Mouse (Mus musculus): ENCODE results near the gene Kcnj10. TPM values are rescaled to one million over a fixed set of nuclear protein-coding genes. Genes with fewer than 3 reads are reported as not detected.
A peak's percentile ranks its signal among the peaks of the same experiment; 100 is the strongest.

Gene Kcnj10
- polyA plus RNA-seq, 1 experiment from 2014 or later: 2.5 TPM

DNA sequence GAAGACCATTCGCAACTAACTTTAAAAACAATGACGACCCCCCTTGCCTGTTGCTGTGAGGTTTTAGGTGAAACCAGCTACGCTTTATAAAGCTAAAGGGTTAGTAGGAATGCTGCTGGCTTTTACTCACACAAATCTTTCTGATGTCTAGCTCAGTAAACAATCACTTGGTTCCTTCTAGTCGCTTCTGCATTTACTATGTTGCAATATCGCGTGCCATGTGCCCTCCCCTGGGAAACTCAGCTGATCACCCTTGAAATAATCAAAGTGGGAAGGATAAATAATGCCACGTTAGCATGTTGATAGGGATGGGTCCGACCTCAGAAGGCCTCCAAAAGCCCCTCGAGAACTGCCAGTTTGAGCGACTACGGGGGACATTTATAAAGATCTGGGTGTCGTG lies 6.4 kb downstream of the Kcnj10 start:
- H3K27ac ChIP-seq (ENCODE audit: low read length): no peak overlapping the region
- 92% methylated on average over 12 of the region's 12 CpGs for WGBS
- H3K27me3 ChIP-seq (ENCODE audit: control insufficient read depth, insufficient read depth, low read depth, low read length): no peaks in the 10 kb centered on the region
- no peaks in the 10 kb centered on the region for H3K36me3 ChIP-seq (ENCODE audit: control insufficient read depth, insufficient read depth, low read length)
- no peak overlapping the region for H3K4me3 ChIP-seq (ENCODE audit: low read depth, low read length)
- H3K4me2 ChIP-seq (ENCODE audit: low read length): no peak overlapping the region
- no peak for ATAC-seq
- H3K9me3 ChIP-seq (replicated peaks; ENCODE audit: control insufficient read depth, low read length, poor library complexity, severe bottlenecking): no peaks in the 10 kb centered on the region
- peaks cover 10% of the 10 kb centered on the region for H3K4me1 ChIP-seq (ENCODE audit: control insufficient read depth, insufficient read depth, low read length)
- no peak overlapping the region for H3K9ac ChIP-seq (ENCODE audit: low read depth, low read length)

GRCm38 (mm10) chr1:172349504-172349903 lies 8.5 kb downstream of the Kcnj10 start:
- H3K4me1 ChIP-seq (ENCODE audit: control insufficient read depth, insufficient read depth, low read length): peaks cover 10% of the 10 kb centered on the region
- no peaks in the 10 kb centered on the region for H3K9me3 ChIP-seq (replicated peaks; ENCODE audit: control insufficient read depth, low read length, poor library complexity, severe bottlenecking)
- no peaks in the 10 kb centered on the region for H3K36me3 ChIP-seq (ENCODE audit: control insufficient read depth, insufficient read depth, low read length)
- H3K4me3 ChIP-seq (ENCODE audit: low read depth, low read length): no peak overlapping the region
- no peak for ATAC-seq
- no peak overlapping the region for H3K4me2 ChIP-seq (ENCODE audit: low read length)
- H3K27ac ChIP-seq (ENCODE audit: low read length): peak overlapping the region; percentile 77
- 36% methylated on average over 5 of the region's 5 CpGs for WGBS
- H3K9ac ChIP-seq (ENCODE audit: low read depth, low read length): no peak overlapping the region
- H3K27me3 ChIP-seq (ENCODE audit: control insufficient read depth, insufficient read depth, low read depth, low read length): no peaks in the 10 kb centered on the region

GRCm38 (mm10) chr1:172349916-172350812 lies 9.2 kb downstream of the Kcnj10 start:
- Histone ChIP-seq H3K27me3 (ENCODE audit: control insufficient read depth, insufficient read depth, low read depth, low read length) (no peaks in the 10 kb centered on the region), H3K4me3 (ENCODE audit: low read depth, low read length) (no peak overlapping the region), H3K4me1 (ENCODE audit: control insufficient read depth, insufficient read depth, low read length) (peaks cover 11% of the 10 kb centered on the region), H3K27ac (ENCODE audit: low read length) (peak overlapping the region; percentile 77), H3K36me3 (ENCODE audit: control insufficient read depth, insufficient read depth, low read length) (no peaks in the 10 kb centered on the region), H3K9me3 (replicated peaks; ENCODE audit: control insufficient read depth, low read length, poor library complexity, severe bottlenecking) (no peaks in the 10 kb centered on the region), H3K4me2 (ENCODE audit: low read length) (peak overlapping the region; percentile 32), H3K9ac (ENCODE audit: low read depth, low read length) (peak overlapping the region; percentile 33; the same call in 1 of the 2 replicates)
- 3% methylated on average over 19 of the region's 19 CpGs for WGBS
- ATAC-seq: peak; percentile 93

DNA sequence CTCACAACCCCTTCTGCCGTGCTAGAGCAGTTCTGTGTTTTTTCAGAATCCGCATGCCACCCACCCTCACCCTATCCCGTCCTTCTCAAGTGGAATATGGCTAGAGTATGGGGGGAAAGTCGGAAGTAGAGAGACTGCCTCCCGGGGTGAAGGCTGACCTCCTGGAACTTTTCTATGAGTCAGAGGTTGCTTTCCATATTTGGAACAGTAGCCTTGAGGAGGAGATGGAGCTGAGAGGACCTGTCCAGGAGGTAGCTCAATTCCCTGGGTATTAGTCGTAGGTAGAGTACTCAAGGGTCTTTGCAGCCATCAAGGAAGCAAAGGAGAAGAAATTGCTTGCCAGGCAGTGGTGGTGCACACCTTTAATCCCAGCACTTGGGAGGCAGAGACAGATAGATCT lies 11.0 kb downstream of the Kcnj10 start:
- 73% methylated on average over 6 of the region's 6 CpGs for WGBS
- Histone ChIP-seq H3K4me2 (ENCODE audit: low read length) (no peak overlapping the region), H3K27me3 (ENCODE audit: control insufficient read depth, insufficient read depth, low read depth, low read length) (no peaks in the 10 kb centered on the region), H3K36me3 (ENCODE audit: control insufficient read depth, insufficient read depth, low read length) (no peaks in the 10 kb centered on the region), H3K9me3 (replicated peaks; ENCODE audit: control insufficient read depth, low read length, poor library complexity, severe bottlenecking) (no peaks in the 10 kb centered on the region), H3K9ac (ENCODE audit: low read depth, low read length) (no peak overlapping the region), H3K4me3 (ENCODE audit: low read depth, low read length) (no peak overlapping the region), H3K27ac (ENCODE audit: low read length) (no peak overlapping the region), H3K4me1 (ENCODE audit: control insufficient read depth, insufficient read depth, low read length) (peaks cover 19% of the 10 kb centered on the region)
- no peak for ATAC-seq

GRCm38 (mm10) chr1:172352453-172352852 lies 11.4 kb downstream of the Kcnj10 start:
- H3K9ac ChIP-seq (ENCODE audit: low read depth, low read length): no peak overlapping the region
- no peaks in the 10 kb centered on the region for H3K27me3 ChIP-seq (ENCODE audit: control insufficient read depth, insufficient read depth, low read depth, low read length)
- no peak for ATAC-seq
- H3K9me3 ChIP-seq (replicated peaks; ENCODE audit: control insufficient read depth, low read length, poor library complexity, severe bottlenecking): no peaks in the 10 kb centered on the region
- no peaks in the 10 kb centered on the region for H3K36me3 ChIP-seq (ENCODE audit: control insufficient read depth, insufficient read depth, low read length)
- H3K27ac ChIP-seq (ENCODE audit: low read length): no peak overlapping the region
- peaks cover 19% of the 10 kb centered on the region for H3K4me1 ChIP-seq (ENCODE audit: control insufficient read depth, insufficient read depth, low read length)
- no peak overlapping the region for H3K4me2 ChIP-seq (ENCODE audit: low read length)
- 90% methylated on average over 3 of the region's 3 CpGs for WGBS
- H3K4me3 ChIP-seq (ENCODE audit: low read depth, low read length): no peak overlapping the region

GRCm38 (mm10) chr1:172355336-172355735 lies 14.3 kb downstream of the Kcnj10 start:
- no peak overlapping the region for H3K9ac ChIP-seq (ENCODE audit: low read depth, low read length)
- ATAC-seq: peak; percentile 54
- WGBS: 7% methylated on average over 3 of the region's 3 CpGs
- H3K4me3 ChIP-seq (ENCODE audit: low read depth, low read length): no peak overlapping the region
- no peak overlapping the region for H3K4me2 ChIP-seq (ENCODE audit: low read length)
- no peaks in the 10 kb centered on the region for H3K27me3 ChIP-seq (ENCODE audit: control insufficient read depth, insufficient read depth, low read depth, low read length)
- H3K4me1 ChIP-seq (ENCODE audit: control insufficient read depth, insufficient read depth, low read length): peaks cover 12% of the 10 kb centered on the region
- peak overlapping the region; percentile 64; the same call in 1 of the 2 replicates for H3K27ac ChIP-seq (ENCODE audit: low read length)
- H3K36me3 ChIP-seq (ENCODE audit: control insufficient read depth, insufficient read depth, low read length): no peaks in the 10 kb centered on the region
- no peaks in the 10 kb centered on the region for H3K9me3 ChIP-seq (replicated peaks; ENCODE audit: control insufficient read depth, low read length, poor library complexity, severe bottlenecking)

GRCm38 (mm10) chr1:172357550-172357949 lies 16.5 kb downstream of the Kcnj10 start:
- no peak for ATAC-seq
- 12% methylated on average over 1 of the region's 1 CpGs for WGBS

DNA sequence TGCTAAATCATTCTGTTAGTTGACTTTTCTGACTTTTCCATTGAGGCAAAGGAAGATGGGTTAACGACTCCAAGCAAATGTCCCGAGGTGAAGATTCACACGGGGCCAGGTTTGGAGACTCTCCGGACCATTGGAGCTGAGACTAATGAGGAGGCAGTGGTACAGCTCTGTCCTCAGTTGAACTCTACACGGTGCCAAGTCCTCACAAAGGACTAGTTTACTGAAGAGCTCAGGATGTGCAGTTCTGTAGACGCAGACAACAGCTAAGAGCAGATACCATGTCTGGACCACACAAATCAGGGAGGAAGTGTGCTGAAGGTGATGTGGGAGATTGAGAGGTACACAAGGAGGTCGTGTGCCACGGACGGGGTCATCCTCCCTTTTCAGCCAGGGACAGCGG lies 17.3 kb downstream of the Kcnj10 start:
- Histone ChIP-seq H3K27ac (ENCODE audit: low read length) (no peak overlapping the region), H3K4me1 (ENCODE audit: control insufficient read depth, insufficient read depth, low read length) (peaks cover 9% of the 10 kb centered on the region), H3K36me3 (ENCODE audit: control insufficient read depth, insufficient read depth, low read length) (no peaks in the 10 kb centered on the region), H3K9me3 (replicated peaks; ENCODE audit: control insufficient read depth, low read length, poor library complexity, severe bottlenecking) (no peaks in the 10 kb centered on the region), H3K27me3 (ENCODE audit: control insufficient read depth, insufficient read depth, low read depth, low read length) (no peaks in the 10 kb centered on the region), H3K4me2 (ENCODE audit: low read length) (no peak overlapping the region), H3K9ac (ENCODE audit: low read depth, low read length) (no peak overlapping the region), H3K4me3 (ENCODE audit: low read depth, low read length) (no peak overlapping the region)
- 64% methylated on average over 10 of the region's 10 CpGs for WGBS
- ATAC-seq: no peak

More at GRCm38 (mm10) chr1:172357550-172357949, 16.5 kb downstream of the Kcnj10 start:
- Histone ChIP-seq H3K9ac (ENCODE audit: low read depth, low read length) (no peak overlapping the region), H3K4me2 (ENCODE audit: low read length) (no peak overlapping the region), H3K27me3 (ENCODE audit: control insufficient read depth, insufficient read depth, low read depth, low read length) (no peaks in the 10 kb centered on the region), H3K9me3 (replicated peaks; ENCODE audit: control insufficient read depth, low read length, poor library complexity, severe bottlenecking) (no peaks in the 10 kb centered on the region), H3K4me1 (ENCODE audit: control insufficient read depth, insufficient read depth, low read length) (peaks cover 9% of the 10 kb centered on the region), H3K36me3 (ENCODE audit: control insufficient read depth, insufficient read depth, low read length) (no peaks in the 10 kb centered on the region), H3K27ac (ENCODE audit: low read length) (no peak overlapping the region), H3K4me3 (ENCODE audit: low read depth, low read length) (no peak overlapping the region)

GRCm38 (mm10) chr1:172364684-172365083 lies 23.7 kb downstream of the Kcnj10 start:
- peak; percentile 43; the same call in 1 of the 2 replicates for ATAC-seq

More at GRCm38 (mm10) chr1:172364684-172365083, 23.7 kb downstream of the Kcnj10 start:
- Histone ChIP-seq H3K4me2 (ENCODE audit: low read length) (no peak overlapping the region), H3K9me3 (replicated peaks; ENCODE audit: control insufficient read depth, low read length, poor library complexity, severe bottlenecking) (no peaks in the 10 kb centered on the region), H3K4me3 (ENCODE audit: low read depth, low read length) (no peak overlapping the region), H3K27ac (ENCODE audit: low read length) (no peak overlapping the region), H3K4me1 (ENCODE audit: control insufficient read depth, insufficient read depth, low read length) (no peaks in the 10 kb centered on the region), H3K27me3 (ENCODE audit: control insufficient read depth, insufficient read depth, low read depth, low read length) (no peaks in the 10 kb centered on the region), H3K9ac (ENCODE audit: low read depth, low read length) (no peak overlapping the region), H3K36me3 (ENCODE audit: control insufficient read depth, insufficient read depth, low read length) (no peaks in the 10 kb centered on the region)
- WGBS: 7% methylated on average over 6 of the region's 6 CpGs

Measured in midbrain, embryonic 16.5 days (tissue).